Mouse (Mus musculus) skeletal muscle tissue, adult 2 months (tissue): ENCODE data around the gene Rnf222.
"Not testable (repeated sequence)": the region's sequence is repeated elsewhere in the genome, so short reads cannot be mapped to it uniquely, and the experiment has no call there.

ENCODE experiments used
- DNase-seq: peaks from one replicate; pipeline ENCODE4 v3.0.0-alpha.2; 2012; ENCODE audit warnings: low read depth, low spot score

The Rnf222 gene

GRCm38 (mm10) chr11:68908846-68909503 is 20.6 kb downstream of the Rnf222 start:
- no peak for DNase-seq

GRCm38 (mm10) chr11:68911531-68912177 is 23.3 kb downstream of the Rnf222 start:
- no peak for DNase-seq

GRCm38 (mm10) chr11:68914566-68914965 is 26.2 kb downstream of the Rnf222 start:
- DNase-seq = no peak

GRCm38 (mm10) chr11:68923191-68923590 is 34.8 kb downstream of the Rnf222 start:
- no peak for DNase-seq

- DNase-seq = no peak
Measured at GRCm38 (mm10) chr11:68924749-68925148, 36.4 kb downstream of the Rnf222 start.

GRCm38 (mm10) chr11:68926981-68927380 is 38.6 kb downstream of the Rnf222 start, which contains the start of gene Odf4:
Gene Odf4, minus strand, starts transcription at chr11:68927081.
- DNase-seq = no peak

- DNase-seq = no peak
Measured at GRCm38 (mm10) chr11:68929947-68930346, 41.6 kb downstream of the Rnf222 start.

GRCm38 (mm10) chr11:68933885-68934507 is 45.6 kb downstream of the Rnf222 start:
- DNase-seq = no peak

- DNase-seq = not testable (repeated sequence)
Measured at GRCm38 (mm10) chr11:68936951-68937350, 48.6 kb downstream of the Rnf222 start.

- DNase-seq = peak; percentile 92
Measured at GRCm38 (mm10) chr11:68939451-68940304, 51.3 kb downstream of the Rnf222 start.

- DNase-seq = no peak
Measured at GRCm38 (mm10) chr11:68940516-68940915, 52.2 kb downstream of the Rnf222 start.

- DNase-seq = no peak
Measured at GRCm38 (mm10) chr11:68942731-68943130, 54.4 kb downstream of the Rnf222 start.

GRCm38 (mm10) chr11:68945245-68945644 is 56.9 kb downstream of the Rnf222 start:
- no peak for DNase-seq
